17 mouse cellular contexts compared by ENCODE assay signal in the genomic region with DNA sequence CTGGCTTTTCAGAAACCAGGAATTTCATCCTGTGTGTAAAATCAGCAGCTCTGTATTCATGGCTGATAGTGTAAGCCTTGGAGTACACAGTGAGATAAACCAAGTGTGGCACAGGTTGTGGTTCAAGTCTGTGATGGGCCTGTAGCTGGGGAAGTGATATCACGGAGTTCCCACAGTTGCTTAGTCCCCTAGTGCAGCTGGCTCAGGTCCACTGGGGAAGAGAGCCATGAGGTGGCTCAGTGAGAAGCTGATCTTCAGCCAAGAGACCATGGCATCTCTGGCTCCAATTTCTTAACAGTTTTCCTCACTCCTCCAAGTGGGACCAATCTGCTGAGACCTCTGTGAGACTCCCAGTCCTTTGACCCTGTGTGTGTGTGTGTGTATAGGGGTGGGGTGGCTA. TPM values are rescaled to one million over a fixed set of nuclear protein-coding genes. Genes with fewer than 3 reads are reported as not detected.
A peak's percentile ranks its signal among the peaks of the same experiment; 100 is the strongest.
DNase-seq lines count a peak whose midpoint lies in the region; ATAC-seq and TF ChIP-seq lines count a peak whose summit lies in the region.
"Had no signal": no experiment of that assay in that cellular context is flagged by ENCODE, and none has a peak within 500 bp of the region (broad histone marks: within the 10 kb centered on the region; RNA-seq: fewer than 3 reads in every experiment).

No protein-coding gene starts in this region.

- no peak for ATAC-seq in cerebellum, adult (ENCODE audit: insufficient number of reproducible peaks, low FRiP score, low TSS enrichment)
- ATAC-seq: intestine, embryonic 15.5 days; liver, embryonic 12.5 days had no signal

- no peak for TF ChIP-seq POLR2A in brain, embryonic 14.5 days (IDR thresholded peaks at IDR 0.05; ENCODE audit: borderline replicate concordance, extremely low read depth, insufficient read depth, insufficient read length, poor library complexity, severe bottlenecking)

- TF ChIP-seq CTCF in brain, embryonic 14.5 days (IDR thresholded peaks at IDR 0.05; ENCODE audit: borderline replicate concordance, extremely low read depth, insufficient read depth, insufficient read length): no peak

- intact Hi-C loops in left cerebral cortex, postnatal 4 days (cut with DNase I): no loop called here
- intact Hi-C loops in left cerebral cortex, postnatal 36 days (cut with DNase I): no loop called here

- DNase-seq in cerebellum, adult 18-20 months: peak; percentile 50 to 56
- DNase-seq in left cerebral cortex, postnatal 4 days: peak; percentile 75
- no peak for DNase-seq in left cerebral cortex, postnatal 36 days (ENCODE audit: low spot score in 2 of 2)
- peak; percentile 45 for DNase-seq in brain, embryonic 14.5 days (ENCODE audit: low read depth)
- DNase-seq in cerebellum, postnatal 36 days: peak; percentile 52 to 56
- no peak for DNase-seq in lung, postnatal 36 days
- no peak for DNase-seq in frontal cortex, postnatal 10 days (ENCODE audit: low spot score in 2 of 2)
- DNase-seq: adrenal gland, adult 2 months; heart, postnatal 14 days; lung, embryonic 14.5 days; spleen, adult 18-20 months; thymus, postnatal 14 days had no signal

RNA-seq across cellular contexts. Expression of a gene that starts 54.4 kb away (rescaled TPM):
- 10 to 100 TPM; 15.3 to 17.5 TPM for total RNA-seq in left cerebral cortex, postnatal 4 days (2021)
- 1 to 10 TPM; 4.0 to 6.8 TPM for total RNA-seq in left cerebral cortex, postnatal 36 days (2021)
- polyA plus RNA-seq in brain, embryonic 14.5 days (2012; rRNA removed): 24.7 and 40.5 TPM in 2 replicates
- total RNA-seq: common myeloid progenitor, adult 5-6 weeks; monocyte, adult 5-6 weeks had no signal

Comparison
In these comparisons a context has a peak if more than half of its experiments do, and no peak if none do; other contexts are left out.
1. DNase-seq: peak in cerebellum, adult 18-20 months (2 of 2), left cerebral cortex, postnatal 4 days (single experiment), brain, embryonic 14.5 days (single experiment) and cerebellum, postnatal 36 days (2 of 2); none in left cerebral cortex, postnatal 36 days (0 of 2), lung, postnatal 36 days (single experiment) and frontal cortex, postnatal 10 days (0 of 2).